Mouse (Mus musculus) cerebellum, adult 9-10 months (tissue): ENCODE measurements around the gene Fads2.

Source experiments
- DNase-seq: peaks from one replicate; pipeline ENCODE4 v3.0.0; 2022

Fads2 gene

GRCm38 (mm10) chr19:10060783-10061590 lies 40.6 kb downstream of the Fads2 start:
- DNase-seq = no peak

GRCm38 (mm10) chr19:10059911-10060567 lies 41.5 kb downstream of the Fads2 start:
- peak; percentile 61 for DNase-seq

DNA sequence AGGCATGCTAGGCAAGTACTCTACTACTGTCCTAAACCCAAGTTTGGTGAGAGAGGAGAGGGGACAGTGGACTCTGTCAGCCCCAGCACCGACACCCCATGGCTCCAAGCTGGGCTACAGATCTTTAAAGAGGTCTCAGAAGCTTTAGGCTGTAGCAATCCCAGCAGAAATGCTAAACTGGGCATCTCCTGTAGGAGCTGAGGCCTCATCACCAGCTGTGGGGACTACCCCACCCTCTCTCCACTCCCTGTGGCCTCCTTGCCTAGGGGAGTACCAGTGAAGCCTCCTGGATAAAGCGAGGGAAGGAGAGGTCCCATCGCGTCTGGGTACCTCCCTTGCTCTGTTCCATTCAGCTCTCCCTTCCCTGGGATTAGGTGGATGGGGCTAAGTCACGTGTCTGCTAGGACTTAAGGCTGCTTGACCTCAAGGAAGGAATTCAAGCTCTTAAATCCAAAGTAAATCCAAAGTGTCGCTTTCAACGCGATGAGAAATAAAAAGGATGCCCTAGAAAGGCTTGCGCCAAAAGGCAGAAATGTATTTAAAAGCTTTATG lies 42.6 kb downstream of the Fads2 start:
- DNase-seq = no peak

DNA sequence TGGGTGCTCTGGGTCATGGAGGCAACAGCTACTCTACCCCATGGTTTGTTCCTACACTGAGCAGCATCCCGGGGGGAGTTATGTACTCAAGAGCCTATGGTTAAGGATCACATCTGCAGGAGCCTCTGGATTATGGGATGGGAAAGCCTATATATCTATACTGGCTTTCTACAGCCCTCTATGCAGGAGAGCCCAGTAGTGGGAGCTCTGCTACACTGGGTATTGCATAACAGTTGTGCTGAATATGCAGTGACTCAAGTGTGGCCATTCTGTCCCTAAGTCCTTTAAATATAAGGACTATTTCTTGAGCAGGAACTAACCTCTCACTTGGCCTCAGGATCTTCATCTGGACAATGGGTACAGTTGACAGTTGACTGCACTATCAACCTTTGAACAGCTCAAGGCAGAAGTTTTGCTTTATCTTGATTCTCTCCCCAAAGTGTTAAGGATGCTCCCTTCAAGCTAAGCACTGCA lies 43.2 kb downstream of the Fads2 start:
- DNase-seq = no peak

GRCm38 (mm10) chr19:10057486-10058351 lies 43.8 kb downstream of the Fads2 start:
- DNase-seq = no peak

DNA sequence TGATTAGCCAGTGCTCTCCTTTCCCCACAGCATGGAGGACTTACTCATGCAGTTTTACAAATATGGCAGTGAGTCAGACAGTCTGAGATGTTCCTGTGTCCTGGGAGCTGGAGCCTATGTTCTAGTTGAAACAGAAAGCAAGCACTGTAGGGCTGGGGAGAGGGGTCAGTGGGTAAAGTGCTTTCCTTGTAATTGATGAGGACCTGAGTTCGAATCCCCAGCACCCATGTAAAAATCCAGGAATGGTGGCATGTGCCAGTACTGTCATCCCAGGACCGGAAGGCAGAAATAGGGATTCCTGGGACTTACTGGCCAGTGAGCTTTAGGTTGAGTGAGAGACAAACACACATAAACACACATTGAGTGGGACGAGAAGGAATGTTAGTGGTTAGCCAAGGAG lies 44.9 kb downstream of the Fads2 start:
- no peak for DNase-seq

DNA sequence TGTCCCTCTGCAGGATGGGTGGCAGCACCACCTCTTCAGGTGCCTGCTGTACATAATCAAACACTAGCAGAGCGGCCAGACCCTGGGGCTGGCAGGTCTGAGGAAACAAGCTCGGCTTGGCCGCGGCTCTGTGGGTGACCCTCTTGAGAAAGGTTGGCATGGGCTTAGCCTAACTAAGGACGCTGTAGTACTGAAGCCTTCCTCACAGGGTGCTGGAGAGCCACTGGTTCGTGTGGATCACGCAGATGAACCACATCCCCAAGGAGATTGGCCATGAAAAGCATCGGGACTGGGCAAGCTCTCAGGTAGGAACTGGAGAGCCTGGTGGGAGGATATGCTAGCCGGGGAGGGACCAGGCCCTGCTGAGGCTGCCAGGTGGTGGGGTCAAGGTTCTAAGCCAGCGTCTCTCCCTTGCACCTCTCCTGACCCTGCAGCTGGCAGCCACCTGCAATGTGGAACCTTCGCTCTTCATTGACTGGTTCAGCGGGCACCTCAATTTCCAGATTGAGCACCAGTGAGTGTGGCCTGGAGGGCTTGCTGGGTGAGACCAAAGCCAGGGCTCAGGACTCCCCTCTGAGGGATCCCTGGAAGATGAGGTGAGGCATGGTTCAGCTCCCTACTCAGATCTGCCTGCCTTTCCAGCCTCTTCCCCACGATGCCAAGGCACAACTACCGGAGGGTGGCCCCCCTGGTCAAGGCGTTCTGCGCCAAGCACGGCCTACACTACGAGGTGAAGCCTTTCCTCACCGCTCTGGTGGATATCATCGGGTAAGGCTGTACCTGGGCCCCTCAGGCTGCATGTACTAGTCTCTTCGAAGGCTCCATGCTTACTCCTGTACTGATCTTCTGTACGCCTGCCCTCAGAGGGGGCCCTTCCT lies 45.5 kb downstream of the Fads2 start:
- no peak for DNase-seq

- DNase-seq = no peak
These were observed 46.3 kb downstream of the Fads2 start for GRCm38 (mm10) chr19:10055261-10055660.

GRCm38 (mm10) chr19:10054361-10055075 lies 47.0 kb downstream of the Fads2 start:
- no peak for DNase-seq

DNA sequence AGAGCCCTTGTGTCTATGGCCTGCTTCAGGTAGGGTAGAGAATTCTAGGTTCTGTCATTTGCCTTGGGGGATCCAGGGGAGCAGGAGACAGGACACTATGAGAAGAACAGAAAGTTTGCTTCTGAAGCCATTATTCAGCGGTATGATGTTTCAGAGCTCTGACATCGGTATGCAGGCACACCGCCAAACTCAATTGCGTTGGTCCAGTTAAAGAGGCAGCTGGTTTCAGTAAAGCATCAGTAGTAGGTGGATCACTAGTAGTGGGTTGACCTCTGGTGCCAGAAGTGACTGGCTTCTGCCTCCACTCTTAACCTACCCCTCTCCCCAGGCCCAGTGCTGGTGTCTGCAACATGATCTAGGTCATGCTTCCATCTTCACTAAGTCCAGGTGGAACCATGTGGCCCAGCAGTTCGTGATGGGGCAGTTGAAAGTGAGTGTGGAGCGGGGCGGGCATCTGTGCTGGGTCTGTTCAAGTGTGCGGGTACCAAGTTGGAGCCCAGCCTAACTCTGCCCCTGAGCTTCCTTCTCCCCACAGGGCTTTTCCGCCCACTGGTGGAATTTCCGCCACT lies 47.8 kb downstream of the Fads2 start:
- no peak for DNase-seq

- DNase-seq = no peak
These were observed 48.8 kb downstream of the Fads2 start for GRCm38 (mm10) chr19:10052698-10053097.

- DNase-seq = no peak
These were observed 51.1 kb downstream of the Fads2 start for GRCm38 (mm10) chr19:10050438-10050837.

- no peak for DNase-seq
These were observed 52.0 kb downstream of the Fads2 start for GRCm38 (mm10) chr19:10049533-10049932.

DNA sequence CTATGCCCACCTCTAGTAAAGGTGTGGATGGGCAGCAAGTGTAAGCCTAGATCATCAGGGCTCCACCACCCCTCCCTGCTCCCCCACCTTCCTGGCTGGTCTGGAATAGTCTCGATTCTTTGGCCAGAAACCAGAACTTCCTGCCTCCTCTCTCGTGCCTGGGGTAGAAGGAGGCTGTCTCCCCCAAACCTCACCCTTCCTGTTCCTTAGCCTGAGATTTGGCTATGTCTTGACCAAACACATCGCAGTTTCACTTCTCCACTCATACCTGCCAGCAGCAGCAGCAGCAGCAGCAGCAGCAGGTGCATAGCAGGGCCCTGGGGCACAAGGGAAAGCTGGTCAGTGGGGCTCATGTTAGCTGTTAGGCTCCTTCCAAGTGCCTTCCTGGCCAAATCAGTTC lies 54.6 kb downstream of the Fads2 start:
- DNase-seq = no peak

DNA sequence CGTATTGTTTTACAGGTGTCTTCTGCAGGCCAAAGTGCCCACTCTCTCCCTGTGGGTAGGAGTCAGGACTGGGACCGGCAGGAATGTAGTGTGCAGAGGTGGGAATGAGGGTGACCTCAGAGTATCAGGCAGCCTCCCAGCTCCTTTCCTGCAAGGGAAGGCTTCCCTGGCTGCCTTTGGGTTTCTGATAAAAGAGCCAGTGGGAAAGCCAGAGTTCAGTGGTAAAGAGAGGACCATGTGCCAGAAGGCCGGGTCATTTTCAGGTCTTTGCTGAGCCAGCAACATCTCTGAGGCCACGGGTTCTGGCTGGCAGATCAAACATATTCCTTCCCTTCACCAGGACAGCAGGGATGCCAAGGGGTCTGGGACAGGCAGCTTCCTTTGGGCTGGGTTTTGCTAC lies 55.2 kb downstream of the Fads2 start:
- no peak for DNase-seq

GRCm38 (mm10) chr19:10045707-10046106 lies 55.8 kb downstream of the Fads2 start:
- DNase-seq = no peak

DNA sequence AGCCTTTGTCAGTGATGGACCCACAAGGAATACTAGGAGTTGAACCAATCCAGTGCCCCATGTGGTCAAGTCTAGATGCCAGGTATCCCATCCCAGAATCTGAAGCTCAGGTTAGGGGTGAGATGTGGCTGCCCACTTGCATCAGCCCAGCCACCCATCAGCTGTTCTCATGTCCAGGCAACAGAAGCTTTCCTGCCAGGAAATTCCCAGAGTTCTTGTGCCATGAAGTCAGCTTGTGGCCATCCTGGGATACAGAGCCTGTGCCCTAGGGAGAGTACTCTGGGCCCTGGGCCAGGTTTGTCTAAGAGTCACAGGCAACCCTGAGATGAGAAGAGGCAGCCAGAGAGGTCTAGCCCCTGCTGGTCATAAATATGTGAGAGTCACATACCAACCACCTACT lies 57.9 kb downstream of the Fads2 start:
- DNase-seq = peak; percentile 42

DNA sequence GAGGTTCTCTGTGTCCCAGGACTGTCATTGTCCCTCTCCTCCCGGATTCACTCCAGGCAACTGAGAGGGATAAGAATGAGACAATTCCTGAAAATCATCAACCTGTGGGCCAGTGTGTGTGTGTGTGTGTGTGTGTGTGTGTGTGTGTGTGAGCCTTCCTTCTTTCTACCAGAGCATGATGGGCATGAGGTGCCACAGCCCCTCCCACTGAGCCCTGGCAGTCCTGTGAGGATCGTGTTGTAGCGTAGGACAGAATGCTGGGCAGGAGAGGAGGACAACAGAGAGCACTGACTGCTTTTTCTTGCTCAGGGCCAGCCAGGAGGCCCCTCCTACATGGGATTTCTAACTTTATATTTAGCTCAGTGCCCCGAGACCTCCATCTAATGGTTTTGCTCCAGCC lies 58.7 kb downstream of the Fads2 start:
- DNase-seq = peak; percentile 52

DNA sequence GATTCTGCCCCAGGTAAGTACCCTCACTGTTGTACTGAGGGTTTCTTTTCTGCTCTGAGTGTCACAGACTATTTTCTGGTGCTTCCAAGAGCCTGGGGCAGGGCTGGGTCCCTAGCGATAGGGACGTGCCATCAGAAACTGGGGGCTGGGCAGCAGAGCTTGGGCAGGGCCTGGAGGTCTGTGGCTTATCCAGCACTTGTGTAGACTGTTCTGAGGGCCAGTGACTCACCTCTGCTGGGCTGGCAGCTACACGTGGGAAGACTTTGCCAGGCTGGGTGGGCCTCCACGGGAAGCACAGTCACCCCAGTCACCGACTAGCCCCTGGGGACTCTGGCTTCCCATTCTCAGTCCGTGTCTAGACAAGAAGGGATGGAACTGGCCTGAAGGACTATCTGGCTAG lies 59.3 kb downstream of the Fads2 start:
- peak; percentile 56 for DNase-seq

- DNase-seq = peak; percentile 73
These were observed 60.0 kb downstream of the Fads2 start, which contains the start of gene Fads3 for GRCm38 (mm10) chr19:10041388-10042148. Gene Fads3, plus strand, starts transcription at chr19:10041569.
